In genomic region chr7:48137216-48138077, GRCm38 (mm10) we compare ENCODE assay signal across 8 mouse cellular contexts. TPM values are rescaled to one million over a fixed set of nuclear protein-coding genes. Genes with fewer than 3 reads are reported as not detected.
DNase-seq lines count a peak whose midpoint lies in the region; ATAC-seq and TF ChIP-seq lines count a peak whose summit lies in the region.

No protein-coding gene starts in this region.

- H3K4me3 ChIP-seq in heart, embryonic 10.5 days: peak overlapping the region; percentile 76
- H3K4me3 ChIP-seq in ES-Bruce4 (ENCODE audit: low read depth, low read length): peak overlapping the region; percentile 93
- H3K4me3 ChIP-seq in cortical plate, adult 2 months (ENCODE audit: insufficient read depth, low read length): peak overlapping the region; percentile 41
- peak overlapping the region; percentile 54 for H3K4me3 ChIP-seq in liver, embryonic 11.5 days (ENCODE audit: low read depth, low read length)
- peak overlapping the region; percentile 57 for H3K4me3 ChIP-seq in neural tube, embryonic 11.5 days (ENCODE audit: low read depth, low read length)

- no peaks in the 10 kb centered on the region for H3K27me3 ChIP-seq in heart, embryonic 10.5 days (ENCODE audit: insufficient read depth, poor library complexity, severe bottlenecking)
- no peaks in the 10 kb centered on the region; the same call in 1 of the 2 replicates for H3K27me3 ChIP-seq in ES-Bruce4 (ENCODE audit: control insufficient read depth, insufficient read depth, low read length, poor library complexity, severe bottlenecking)
- H3K27me3 ChIP-seq in liver, embryonic 11.5 days (replicated peaks; ENCODE audit: control insufficient read depth, insufficient read depth, low read length): no peaks in the 10 kb centered on the region
- H3K27me3 ChIP-seq in neural tube, embryonic 11.5 days (ENCODE audit: control insufficient read depth, insufficient read depth, low read length): no peaks in the 10 kb centered on the region

- peak overlapping the region; percentile 90 for H3K27ac ChIP-seq in heart, embryonic 10.5 days
- no peak overlapping the region for H3K27ac ChIP-seq in ES-Bruce4 (ENCODE audit: insufficient read depth, low read length)
- peak overlapping the region; percentile 78 for H3K27ac ChIP-seq in cortical plate, adult 2 months (ENCODE audit: insufficient read depth, low read length)
- peak overlapping the region; percentile 48; the same call in 1 of the 2 replicates for H3K27ac ChIP-seq in liver, embryonic 11.5 days (ENCODE audit: low read depth, low read length)
- peak overlapping the region; percentile 65 for H3K27ac ChIP-seq in neural tube, embryonic 11.5 days (ENCODE audit: low read depth, low read length)

- no peak for TF ChIP-seq EP300 in ES-Bruce4 (IDR thresholded peaks at IDR 0.05; ENCODE audit: insufficient read depth, low read depth, low read length)

- WGBS in heart, embryonic 10.5 days: 5% methylated on average over 52 of the region's 52 CpGs
- under 1% methylated on average over 52 of the region's 52 CpGs for WGBS in liver, embryonic 11.5 days
- 2% methylated on average over 49 of the region's 52 CpGs for WGBS in neural tube, embryonic 11.5 days

- no peak for TF ChIP-seq POLR2A in ES-Bruce4 (IDR thresholded peaks at IDR 0.05; ENCODE audit: insufficient read depth, low read length)
- TF ChIP-seq POLR2A in cortical plate, adult 2 months (IDR thresholded peaks at IDR 0.05; ENCODE audit: extremely low read depth, insufficient read depth, low read length): no peak

- peak; percentile 84 for DNase-seq in heart, embryonic 10.5 days (ENCODE audit: low spot score)
- no peak for DNase-seq in heart, adult 8-10 months (ENCODE audit: low spot score)
- DNase-seq in heart, postnatal 14 days: peak; percentile 13 to 18
- DNase-seq in liver, embryonic 11.5 days (ENCODE audit: low spot score): peak; percentile 48
- DNase-seq in neural tube, embryonic 11.5 days (ENCODE audit: low spot score): peak; percentile 73
- DNase-seq in yolk sac, embryonic 10.5 days (ENCODE audit: low spot score): peak; percentile 48

- no peaks in the 10 kb centered on the region for H3K9me3 ChIP-seq in heart, embryonic 10.5 days
- 0 out of 2 replicates have a peak, but pooled peaks cover 2% of the 10 kb centered on the region for H3K9me3 ChIP-seq in ES-Bruce4 (replicated peaks; ENCODE audit: control insufficient read depth, insufficient read depth, low read length, poor library complexity, severe bottlenecking)
- no peaks in the 10 kb centered on the region; the same call in 1 of the 2 replicates for H3K9me3 ChIP-seq in liver, embryonic 11.5 days (ENCODE audit: control insufficient read depth, low read length)
- no peaks in the 10 kb centered on the region for H3K9me3 ChIP-seq in neural tube, embryonic 11.5 days (ENCODE audit: control insufficient read depth, low read length)

- intact Hi-C loops in heart, postnatal 14 days (cut with DNase I): no loop called here

- no peaks in the 10 kb centered on the region for H3K36me3 ChIP-seq in heart, embryonic 10.5 days
- no peaks in the 10 kb centered on the region for H3K36me3 ChIP-seq in ES-Bruce4 (ENCODE audit: control insufficient read depth, insufficient read depth, low read length, poor library complexity, severe bottlenecking)
- no peaks in the 10 kb centered on the region for H3K36me3 ChIP-seq in liver, embryonic 11.5 days (ENCODE audit: control insufficient read depth, insufficient read depth, low read length)
- H3K36me3 ChIP-seq in neural tube, embryonic 11.5 days (ENCODE audit: control insufficient read depth, insufficient read depth, low read length): no peaks in the 10 kb centered on the region

- H3K4me2 ChIP-seq in liver, embryonic 11.5 days: peak overlapping the region; percentile 84
- peak overlapping the region; percentile 60 for H3K4me2 ChIP-seq in neural tube, embryonic 11.5 days (ENCODE audit: low read depth)

- no peak for TF ChIP-seq CTCF in ES-Bruce4 (IDR thresholded peaks at IDR 0.05; ENCODE audit: low read depth, low read length)
- TF ChIP-seq CTCF in cortical plate, adult 2 months (IDR thresholded peaks at IDR 0.05; ENCODE audit: extremely low read depth, insufficient read depth, low read length): no peak

- peak; percentile 84 for ATAC-seq in liver, embryonic 11.5 days (replicated peaks; ENCODE audit: low FRiP score)
- ATAC-seq in neural tube, embryonic 11.5 days (ENCODE audit: insufficient read depth, low FRiP score, low TSS enrichment): peak; percentile 89

- H3K4me1 ChIP-seq in heart, embryonic 10.5 days: peaks cover 6% of the 10 kb centered on the region
- H3K4me1 ChIP-seq in ES-Bruce4 (ENCODE audit: control insufficient read depth, insufficient read depth, low read length): no peaks in the 10 kb centered on the region
- H3K4me1 ChIP-seq in cortical plate, adult 2 months (ENCODE audit: control insufficient read depth, insufficient read depth, low read length): no peaks in the 10 kb centered on the region
- peaks cover 3% of the 10 kb centered on the region; the same call in 1 of the 2 replicates for H3K4me1 ChIP-seq in liver, embryonic 11.5 days (replicated peaks; ENCODE audit: control insufficient read depth, insufficient read depth, low read length)
- H3K4me1 ChIP-seq in neural tube, embryonic 11.5 days (ENCODE audit: control insufficient read depth, insufficient read depth, low read length): no peaks in the 10 kb centered on the region

- H3K9ac ChIP-seq in ES-Bruce4 (ENCODE audit: low read depth, poor library complexity, severe bottlenecking): peak overlapping the region; percentile 77
- peak overlapping the region; percentile 66 for H3K9ac ChIP-seq in liver, embryonic 11.5 days (ENCODE audit: low read depth, low read length)
- peak overlapping the region; percentile 70 for H3K9ac ChIP-seq in neural tube, embryonic 11.5 days (ENCODE audit: low read length)

RNA-seq across cellular contexts. Expression of gene Mrgprb5, which starts 31.4 kb away (rescaled TPM):
- polyA plus RNA-seq in heart, embryonic 10.5 days (2016; fragmentation: Nextera tagmentation; extraction: Ambion mirVana): not detected in 2 replicates
- not detected for total RNA-seq in heart, adult 8-10 months (2022)
- not detected in 2 replicates for polyA plus RNA-seq in ES-Bruce4 (2011; ENCODE audit: insufficient read depth, insufficient read length, low read depth, missing spikeins)
- polyA plus RNA-seq in cortical plate, adult 2 months (2012; rRNA removed): not detected in 2 replicates
- total RNA-seq in heart, postnatal 14 days (2021): not detected
- not detected in 2 replicates for polyA plus RNA-seq in liver, embryonic 11.5 days (2014; fragmentation: Nextera tagmentation; extraction: Ambion mirVana)
- not detected in 2 replicates for polyA plus RNA-seq in neural tube, embryonic 11.5 days (2014; fragmentation: Nextera tagmentation; extraction: Ambion mirVana)

Comparison
In these comparisons a context has a peak if more than half of its experiments do, and no peak if none do; other contexts are left out.
1. H3K4me3 ChIP-seq: peak in every context shown above with its lines; median percentile 93 in ES-Bruce4; 76 in heart, embryonic 10.5 days; 57 in neural tube, embryonic 11.5 days; 54 in liver, embryonic 11.5 days; 41 in cortical plate, adult 2 months.